Mouse (Mus musculus) heart, embryonic 13.5 days (tissue): Measurements from ENCODE around the gene Olfr1016. TPM values are rescaled to one million over a fixed set of nuclear protein-coding genes. Genes with fewer than 3 reads are reported as not detected.

Experiments
- ATAC-seq: fragments of 200-750 bp; cut with Nextera tagmentation; 2 replicates; pipeline ENCODE4 v1.8.0; 2017; ENCODE audit warnings: moderate TSS enrichment; ENCODE audit not compliant: insufficient number of reproducible peaks, low FRiP score, low TSS enrichment; ENCODE audit errors: extremely low read depth
- H3K27ac ChIP-seq: fragments of 300-500 bp; sonication (generic); replicated peaks from 2 replicates; pipeline ENCODE4 v1.5.1; 2015; ENCODE audit warnings: moderate library complexity, mild to moderate bottlenecking, inconsistent platforms
- H3K27me3 ChIP-seq: fragments of 300-500 bp; sonication (generic); replicated peaks from 2 replicates; pipeline ENCODE4 v1.6.1; 2015; ENCODE audit warnings: mild to moderate bottlenecking, inconsistent platforms
- H3K36me3 ChIP-seq: fragments of 300-500 bp; sonication (generic); 2 replicates; pipeline ENCODE4 v1.6.1; 2015; ENCODE audit warnings: mild to moderate bottlenecking, inconsistent platforms
- H3K4me1 ChIP-seq: fragments of 300-500 bp; sonication (generic); 2 replicates; pipeline ENCODE4 v1.6.1; 2015; ENCODE audit warnings: inconsistent platforms
- H3K4me2 ChIP-seq: fragments of 300-500 bp; sonication (generic); 2 replicates; pipeline ENCODE4 v1.6.1; 2015; ENCODE audit warnings: inconsistent platforms, mild to moderate bottlenecking, moderate library complexity
- H3K4me3 ChIP-seq: fragments of 300-500 bp; sonication (generic); 2 replicates; pipeline ENCODE4 v1.5.1; 2015; ENCODE audit warnings: moderate library complexity, mild to moderate bottlenecking, inconsistent platforms
- H3K9ac ChIP-seq: fragments of 300-500 bp; sonication (generic); 2 replicates; pipeline ENCODE4 v1.6.1; 2015; ENCODE audit warnings: inconsistent platforms, mild to moderate bottlenecking, moderate library complexity
- H3K9me3 ChIP-seq: fragments of 300-500 bp; sonication (generic); 2 replicates; pipeline ENCODE4 v1.6.1; 2016; ENCODE audit warnings: inconsistent platforms
- WGBS: fragments of 180-500 bp; shearing (Covaris S2); methylation state at CpG from one replicate; pipeline ENCODE4 v1.1.7; 2015; ENCODE audit warnings: mixed read lengths; 5-methylcytosine and 5-hydroxymethylcytosine counted together
- polyA plus RNA-seq: library from polyadenylated mRNA; unstranded; fragments of >200 nt; fragmentation: Nextera tagmentation; extraction: Ambion mirVana; gene quantifications from 2 replicates; pipeline ENCODE4 v1.2.1, GENCODE M21; 2015

Gene Olfr1016
- polyA plus RNA-seq, result not detected in 2 replicates

DNA sequence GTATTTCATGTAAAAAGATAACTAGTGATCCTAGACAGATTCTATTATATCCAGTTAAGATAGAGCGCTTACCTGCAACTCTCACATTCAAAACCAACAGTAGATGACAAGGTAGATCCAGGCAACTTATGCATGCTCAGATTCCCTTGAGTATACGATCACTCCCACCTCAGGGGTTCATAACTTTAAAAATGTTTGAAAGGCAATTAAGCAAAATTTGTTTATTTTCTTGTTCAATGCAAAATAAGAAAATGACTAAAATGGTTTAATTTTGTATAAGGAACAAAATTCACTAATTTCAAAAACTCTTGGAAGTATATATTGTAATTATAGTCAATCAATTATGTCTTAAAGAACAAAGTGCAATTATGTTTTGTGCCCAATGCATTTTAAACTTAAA lies at the start of gene Olfr1016:
Gene Olfr1016, minus strand, starts transcription at position 101 of the 400 bp plus-strand sequence.
- H3K9ac ChIP-seq, result no peak within 1 kb of the TSS
- no peak within 1 kb of the TSS for H3K4me2 ChIP-seq
- no peaks in the 10 kb centered on the region for H3K9me3 ChIP-seq
- no peak within 1 kb of the TSS for H3K27ac ChIP-seq
- no peaks in the 10 kb centered on the region for H3K4me1 ChIP-seq
- H3K36me3 ChIP-seq, result no peaks in the 10 kb centered on the region
- 81% methylated on average over 2 of the region's 2 CpGs for WGBS
- no peak for ATAC-seq
- H3K27me3 ChIP-seq, result no peaks in the 10 kb centered on the region
- H3K4me3 ChIP-seq, result no peak within 1 kb of the TSS

DNA sequence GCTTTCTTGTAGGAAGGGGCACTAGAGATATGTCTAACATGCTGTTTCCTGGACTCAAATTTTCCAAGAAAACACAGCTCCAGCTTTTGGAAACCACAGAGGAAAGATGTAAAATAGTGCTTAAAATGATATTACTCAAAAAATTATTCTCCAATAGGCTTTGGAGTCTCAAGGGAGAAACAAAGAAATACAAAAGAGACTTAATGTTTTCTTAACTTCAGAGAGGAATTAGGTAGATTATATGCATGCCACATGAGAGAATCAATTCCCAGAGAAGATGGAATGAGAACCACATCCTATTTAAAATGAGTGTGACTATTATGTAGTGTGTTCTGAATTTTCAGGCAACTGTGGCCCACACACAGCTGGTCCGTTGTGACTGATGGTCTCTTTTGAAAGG lies 44.4 kb upstream of the Olfr1016 start, which contains the start of gene Olfr1020:
Gene Olfr1020, plus strand, starts transcription at position 301 of the 400 bp plus-strand sequence.
- Histone ChIP-seq H3K9ac (no peak within 1 kb of the TSS), H3K27me3 (no peaks in the 10 kb centered on the region), H3K27ac (no peak within 1 kb of the TSS), H3K9me3 (no peaks in the 10 kb centered on the region), H3K4me2 (no peak within 1 kb of the TSS), H3K4me3 (no peak within 1 kb of the TSS), H3K4me1 (no peaks in the 10 kb centered on the region), H3K36me3 (no peaks in the 10 kb centered on the region)
- ATAC-seq, result no peak
- 69% methylated on average over 1 of the region's 1 CpGs for WGBS

DNA sequence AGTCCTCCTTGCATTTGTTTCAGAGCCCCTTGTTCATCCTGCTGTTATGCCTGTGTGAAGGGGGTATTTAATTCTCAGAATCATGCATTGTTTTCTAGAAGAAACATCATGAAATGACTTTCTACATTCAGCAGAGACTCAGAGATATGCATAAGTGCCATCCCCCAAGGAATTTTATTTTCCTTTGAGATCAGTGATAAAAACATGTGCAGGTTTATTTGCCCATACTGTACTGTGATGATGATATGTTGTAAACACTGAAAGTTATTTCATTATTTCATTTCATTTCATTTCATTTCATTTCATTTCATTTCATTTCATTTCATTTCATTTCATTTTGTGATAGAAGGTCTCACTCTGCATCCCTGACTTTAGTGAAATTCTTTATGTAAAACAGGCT lies 43.0 kb upstream of the Olfr1016 start, which contains the start of gene Olfr1019:
Gene Olfr1019, minus strand, starts transcription at position 101 of the 400 bp plus-strand sequence.
- Histone ChIP-seq H3K27me3 (no peaks in the 10 kb centered on the region), H3K4me2 (no peak within 1 kb of the TSS), H3K36me3 (no peaks in the 10 kb centered on the region), H3K4me1 (no peaks in the 10 kb centered on the region), H3K9ac (no peak within 1 kb of the TSS), H3K27ac (no peak within 1 kb of the TSS), H3K9me3 (no peaks in the 10 kb centered on the region), H3K4me3 (no peak within 1 kb of the TSS)
- no peak for ATAC-seq

DNA sequence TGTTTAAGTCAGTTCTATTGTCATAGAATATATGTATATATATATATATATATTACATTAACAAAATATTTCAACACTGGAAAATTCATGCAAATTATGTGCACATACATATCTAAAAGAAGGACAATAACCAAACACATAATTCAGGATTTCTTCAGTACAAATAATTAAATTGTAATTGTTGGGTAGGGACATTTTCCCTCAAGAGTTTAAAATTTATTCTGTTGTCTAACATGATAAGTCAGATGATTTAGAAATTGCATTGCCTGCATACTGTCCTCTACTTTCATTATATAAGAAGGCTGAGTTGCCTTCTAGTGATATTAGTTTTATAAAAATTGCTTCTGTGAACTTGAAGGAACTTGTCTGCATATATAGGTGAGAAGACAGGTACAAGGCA lies 15.8 kb upstream of the Olfr1016 start, which contains the start of gene Olfr1018:
Gene Olfr1018, plus strand, starts transcription at position 301 of the 400 bp plus-strand sequence.
- H3K27ac ChIP-seq, result no peak within 1 kb of the TSS
- no peaks in the 10 kb centered on the region for H3K27me3 ChIP-seq
- H3K36me3 ChIP-seq, result no peaks in the 10 kb centered on the region
- H3K4me1 ChIP-seq, result no peaks in the 10 kb centered on the region
- H3K4me2 ChIP-seq, result no peak within 1 kb of the TSS
- ATAC-seq, result no peak
- no peak within 1 kb of the TSS for H3K9ac ChIP-seq
- no peaks in the 10 kb centered on the region for H3K9me3 ChIP-seq
- H3K4me3 ChIP-seq, result no peak within 1 kb of the TSS

DNA sequence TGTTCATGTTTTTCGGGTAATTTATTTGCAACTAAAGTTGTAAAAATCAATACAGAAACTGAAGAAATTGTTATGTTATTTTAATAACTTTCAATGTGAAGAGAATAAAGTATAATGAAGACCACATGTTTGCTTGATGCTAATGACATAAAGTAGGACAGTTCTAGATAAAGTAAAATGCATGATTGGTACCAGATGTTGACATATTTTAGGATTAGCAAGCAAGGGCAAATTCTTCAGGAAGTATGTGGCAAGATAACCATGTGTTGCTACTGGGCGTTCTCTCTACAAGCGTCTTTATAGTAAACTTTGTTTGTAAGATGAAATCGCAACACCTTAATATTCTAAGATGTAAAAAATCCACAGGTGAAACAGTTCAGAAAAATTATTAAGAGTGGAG lies 2.2 kb upstream of the Olfr1016 start:
- Histone ChIP-seq H3K27ac (no peak overlapping the region), H3K4me3 (no peak overlapping the region), H3K4me2 (no peak overlapping the region), H3K36me3 (no peaks in the 10 kb centered on the region), H3K4me1 (no peaks in the 10 kb centered on the region), H3K9me3 (no peaks in the 10 kb centered on the region), H3K9ac (no peak overlapping the region), H3K27me3 (no peaks in the 10 kb centered on the region)
- WGBS, result 58% methylated on average over 4 of the region's 4 CpGs
- no peak for ATAC-seq

DNA sequence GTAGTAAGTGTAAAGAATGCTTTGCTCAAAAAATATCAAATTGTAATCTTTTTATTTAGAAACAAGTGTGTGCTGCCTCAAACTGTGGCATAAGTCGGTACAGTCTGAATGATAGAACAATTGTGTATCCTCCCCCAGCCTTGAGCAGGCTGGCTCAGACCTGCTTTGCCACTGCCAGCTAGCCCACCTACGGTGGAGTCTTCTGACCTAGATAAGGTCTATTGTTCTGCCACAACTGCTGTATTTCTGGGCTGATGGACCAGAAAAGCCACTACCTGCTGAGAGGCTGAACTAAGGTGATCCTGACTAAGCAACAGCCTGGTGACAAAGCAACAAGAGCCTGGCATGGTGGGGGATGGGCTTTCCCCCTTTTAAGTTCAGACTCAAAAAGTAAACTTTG lies 10.0 kb downstream of the Olfr1016 start:
- no peaks in the 10 kb centered on the region for H3K27me3 ChIP-seq
- H3K4me2 ChIP-seq, result no peak overlapping the region
- 51% methylated on average over 2 of the region's 2 CpGs for whole genome bisulfite sequencing
- H3K4me1 ChIP-seq, result no peaks in the 10 kb centered on the region
- 0 out of 2 replicates have a peak, but pooled peaks cover 4% of the 10 kb centered on the region for H3K9me3 ChIP-seq
- no peak overlapping the region for H3K9ac ChIP-seq
- H3K27ac ChIP-seq, result no peak overlapping the region
- no peaks in the 10 kb centered on the region for H3K36me3 ChIP-seq
- no peak overlapping the region for H3K4me3 ChIP-seq
- no peak for ATAC-seq

DNA sequence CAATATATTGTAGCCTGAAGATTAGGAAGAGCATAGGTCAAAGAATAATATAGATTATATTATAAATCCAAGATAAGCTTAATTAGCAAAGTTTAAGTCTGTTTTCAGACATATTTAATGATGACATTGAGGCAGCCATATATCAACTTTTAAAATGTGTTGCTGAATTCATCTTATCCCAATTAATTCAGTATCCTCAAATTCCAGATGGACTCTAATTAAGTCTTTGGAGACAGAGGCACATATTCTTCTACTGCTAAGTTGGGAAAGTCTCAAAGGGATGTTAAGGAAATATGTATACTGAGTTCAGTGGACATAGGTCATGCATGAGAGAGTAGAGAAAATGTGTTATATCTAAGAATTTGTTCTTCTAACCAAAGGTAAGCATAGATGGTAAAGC lies 20.6 kb downstream of the Olfr1016 start, which contains the start of gene Olfr1015:
Gene Olfr1015, plus strand, starts transcription at position 301 of the 400 bp plus-strand sequence.
- no peak within 1 kb of the TSS for H3K4me2 ChIP-seq
- no peak within 1 kb of the TSS for H3K9ac ChIP-seq
- H3K27me3 ChIP-seq, result no peaks in the 10 kb centered on the region
- H3K27ac ChIP-seq, result no peak within 1 kb of the TSS
- no peaks in the 10 kb centered on the region for H3K9me3 ChIP-seq
- H3K4me1 ChIP-seq, result no peaks in the 10 kb centered on the region
- no peaks in the 10 kb centered on the region for H3K36me3 ChIP-seq
- no peak within 1 kb of the TSS for H3K4me3 ChIP-seq
- ATAC-seq, result no peak

DNA sequence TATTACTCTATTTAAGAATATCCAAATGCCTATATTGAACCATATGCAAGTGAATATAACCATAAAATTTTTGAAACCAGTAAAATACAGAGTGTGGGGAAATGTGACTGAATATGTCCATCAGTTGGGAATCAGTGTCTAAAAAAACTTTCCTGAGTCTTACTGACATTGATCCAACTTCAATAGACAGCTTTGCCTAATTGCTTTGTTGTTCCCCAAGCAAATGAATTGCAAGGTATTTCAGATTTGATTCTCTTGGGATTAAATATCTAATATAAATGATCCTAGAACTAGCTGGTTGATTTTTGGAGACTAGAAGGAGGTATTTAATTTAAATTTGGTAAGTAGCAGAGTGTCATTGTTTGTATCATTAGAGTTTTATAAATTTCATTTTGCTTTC lies 29.9 kb downstream of the Olfr1016 start, which contains the start of gene Olfr1014:
Gene Olfr1014, plus strand, starts transcription at position 301 of the 400 bp plus-strand sequence.
- no peaks in the 10 kb centered on the region for H3K27me3 ChIP-seq
- no peaks in the 10 kb centered on the region for H3K9me3 ChIP-seq
- H3K36me3 ChIP-seq, result no peaks in the 10 kb centered on the region
- H3K4me3 ChIP-seq, result no peak within 1 kb of the TSS
- no peak within 1 kb of the TSS for H3K27ac ChIP-seq
- H3K4me2 ChIP-seq, result no peak within 1 kb of the TSS
- no peaks in the 10 kb centered on the region for H3K4me1 ChIP-seq
- ATAC-seq, result no peak
- H3K9ac ChIP-seq, result no peak within 1 kb of the TSS

DNA sequence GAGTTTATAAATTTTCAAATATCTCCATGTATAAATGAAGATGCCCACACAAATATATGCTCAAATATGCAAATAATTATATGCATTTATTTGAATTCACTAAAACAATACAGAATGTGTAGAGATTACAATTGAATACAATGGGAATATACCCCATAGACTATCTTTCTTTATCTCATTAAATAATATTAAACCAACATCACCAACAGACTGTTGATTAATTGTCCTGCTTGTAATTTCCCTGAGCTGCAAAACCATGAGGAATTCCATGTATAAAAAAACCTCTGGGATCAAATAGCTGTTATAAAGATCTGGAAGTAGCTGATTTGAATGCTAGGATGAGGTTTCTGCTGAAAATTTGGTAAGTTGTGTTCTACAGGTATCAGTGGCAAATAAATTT lies 35.5 kb downstream of the Olfr1016 start, which contains the start of gene Olfr1013:
Gene Olfr1013, plus strand, starts transcription at position 301 of the 400 bp plus-strand sequence.
- Histone ChIP-seq H3K27ac (no peak within 1 kb of the TSS), H3K9ac (no peak within 1 kb of the TSS), H3K4me3 (no peak within 1 kb of the TSS), H3K4me1 (no peaks in the 10 kb centered on the region), H3K36me3 (no peaks in the 10 kb centered on the region), H3K9me3 (no peaks in the 10 kb centered on the region), H3K27me3 (no peaks in the 10 kb centered on the region), H3K4me2 (no peak within 1 kb of the TSS)
- ATAC-seq, result no peak

DNA sequence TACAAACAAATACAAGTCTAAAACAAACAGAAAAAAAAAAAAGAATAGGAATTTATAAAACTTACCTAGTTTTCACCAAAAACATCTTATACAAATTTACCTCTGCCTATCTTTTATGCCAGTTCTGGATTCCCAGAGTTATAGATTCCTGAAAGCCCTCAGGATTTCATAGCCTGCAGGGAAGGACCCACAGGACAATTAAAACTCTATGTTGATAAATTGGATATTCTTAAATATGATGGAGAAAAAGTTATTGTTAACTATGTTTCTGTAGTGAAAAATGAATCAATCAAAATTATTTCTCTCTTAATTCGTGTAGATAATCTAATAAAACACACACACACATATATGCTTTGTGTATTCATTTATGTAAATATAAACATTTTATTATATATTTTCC lies 39.7 kb downstream of the Olfr1016 start, which contains the start of gene Olfr1012:
Gene Olfr1012, minus strand, starts transcription at position 101 of the 400 bp plus-strand sequence.
- H3K27me3 ChIP-seq, result no peaks in the 10 kb centered on the region
- no peak for ATAC-seq
- H3K4me3 ChIP-seq, result no peak within 1 kb of the TSS
- H3K36me3 ChIP-seq, result no peaks in the 10 kb centered on the region
- H3K4me1 ChIP-seq, result no peaks in the 10 kb centered on the region
- H3K9ac ChIP-seq, result no peak within 1 kb of the TSS
- no peak within 1 kb of the TSS for H3K27ac ChIP-seq
- H3K9me3 ChIP-seq, result no peaks in the 10 kb centered on the region
- no peak within 1 kb of the TSS for H3K4me2 ChIP-seq
- 49% methylated on average over 1 of the region's 1 CpGs for whole genome bisulfite sequencing

DNA sequence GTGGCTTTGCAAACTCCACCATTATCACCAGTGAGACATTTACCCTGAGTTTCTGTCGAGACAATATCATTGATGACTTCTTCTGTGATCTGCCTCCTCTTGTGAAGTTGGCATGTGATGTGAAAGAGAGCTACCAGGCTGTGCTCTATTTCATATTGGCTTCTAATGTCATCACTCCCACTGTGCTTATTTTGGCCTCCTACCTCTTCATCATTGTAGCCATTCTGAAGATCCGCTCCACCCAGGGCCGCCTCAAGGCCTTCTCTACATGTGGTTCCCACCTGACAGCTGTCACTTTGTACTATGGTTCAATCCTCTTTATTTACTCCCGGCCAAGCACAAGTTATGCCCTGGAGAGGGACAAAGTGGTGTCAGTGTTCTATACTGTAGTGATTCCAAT lies 48.5 kb downstream of the Olfr1016 start:
- no peaks in the 10 kb centered on the region for H3K36me3 ChIP-seq
- ATAC-seq, result no peak
- no peak overlapping the region for H3K9ac ChIP-seq
- H3K4me2 ChIP-seq, result no peak overlapping the region
- H3K9me3 ChIP-seq, result no peaks in the 10 kb centered on the region
- H3K27ac ChIP-seq, result no peak overlapping the region
- no peaks in the 10 kb centered on the region for H3K27me3 ChIP-seq
- 71% methylated on average over 4 of the region's 4 CpGs for WGBS
- no peaks in the 10 kb centered on the region for H3K4me1 ChIP-seq
- H3K4me3 ChIP-seq, result no peak overlapping the region
